Mouse (Mus musculus): ENCODE results near the gene Hist1h4c.

DNA sequence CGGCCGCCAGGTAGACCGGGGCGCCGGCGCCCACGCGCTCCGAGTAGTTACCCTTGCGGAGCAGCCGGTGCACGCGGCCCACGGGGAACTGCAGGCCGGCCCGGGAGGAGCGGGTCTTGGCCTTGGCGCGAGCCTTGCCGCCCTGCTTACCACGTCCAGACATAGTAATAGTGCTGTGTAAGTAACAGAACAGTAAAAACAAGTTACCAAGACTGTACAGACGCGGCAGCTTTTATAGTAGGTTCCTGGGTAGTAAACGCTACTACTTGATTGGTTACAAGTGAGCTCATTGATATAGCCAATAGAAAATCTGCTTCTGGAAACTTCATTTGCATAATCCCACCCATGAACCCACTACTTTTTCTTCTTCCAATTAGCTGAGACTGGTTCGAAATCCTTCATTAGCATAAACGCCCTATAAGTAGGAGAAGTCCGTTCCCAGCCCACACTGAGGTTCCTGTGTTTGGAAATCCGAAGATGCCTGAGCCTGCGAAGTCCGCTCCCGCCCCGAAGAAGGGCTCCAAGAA, 14.4 kb downstream of the Hist1h4c start, which contains the start of the genes Hist1h2ac and Hist1h2bc:
- TF ChIP-seq CTCF (IDR thresholded peaks at IDR 0.05) (no peak), EP300 (IDR thresholded peaks at IDR 0.05) (peak; percentile 88)

All from lung, postnatal 0 days (tissue).